Mouse (Mus musculus) left cerebral cortex, adult 8-10 months (tissue): ENCODE results near the gene Dad1. TPM values are rescaled to one million over a fixed set of nuclear protein-coding genes. Genes with fewer than 3 reads are reported as not detected.

Source experiments
- DNase-seq, 2 experiments: peaks; one replicate each; pipeline ENCODE4 v3.0.0; 2022; ENCODE audit warnings: low spot score in 2 of 2
- total RNA-seq, 4 experiments: library from RNA; stranded (reverse); gene quantifications; 2 replicates each; pipeline ENCODE4 v1.2.4; 2022

Dad1 gene
- 100 to 1,000 TPM; 107 to 115 (median 113) TPM for total RNA-seq

- DNase-seq, result peak; percentile 96 to 98
These were observed at the start of gene Dad1, which contains the start of gene Abhd4 for GRCm38 (mm10) chr14:54253741-54254291. Dad1 (minus strand) TSS chr14:54254104. Abhd4 (plus strand) TSS chr14:54254188.

GRCm38 (mm10) chr14:54300676-54301075, 46.8 kb upstream of the Dad1 start:
- no peak for DNase-seq

- DNase-seq, result no peak
These were observed 46.2 kb upstream of the Dad1 start for GRCm38 (mm10) chr14:54300136-54300535.

GRCm38 (mm10) chr14:54284839-54285238, 30.9 kb upstream of the Dad1 start, which contains the start of gene Olfr49:
Olfr49 (minus strand) TSS chr14:54284939.
- DNase-seq, result no peak

GRCm38 (mm10) chr14:54276446-54276845, 22.5 kb upstream of the Dad1 start:
- DNase-seq, result no peak

- no peak for DNase-seq
These were observed 18.8 kb upstream of the Dad1 start for GRCm38 (mm10) chr14:54272696-54273095.

- no peak for DNase-seq
These were observed 18.2 kb upstream of the Dad1 start for GRCm38 (mm10) chr14:54271976-54272606.

- no peak for DNase-seq
These were observed 16.5 kb upstream of the Dad1 start for GRCm38 (mm10) chr14:54270413-54270812.

GRCm38 (mm10) chr14:54269566-54269965, 15.7 kb upstream of the Dad1 start:
- no peak for DNase-seq

GRCm38 (mm10) chr14:54267966-54268365, 14.1 kb upstream of the Dad1 start:
- DNase-seq, result no peak

GRCm38 (mm10) chr14:54265951-54266350, 12.0 kb upstream of the Dad1 start:
- no peak for DNase-seq

- no peak for DNase-seq
These were observed 11.2 kb upstream of the Dad1 start for GRCm38 (mm10) chr14:54265093-54265492.

GRCm38 (mm10) chr14:54264231-54264630, 10.3 kb upstream of the Dad1 start:
- no peak for DNase-seq

- no peak for DNase-seq
These were observed 9.2 kb upstream of the Dad1 start for GRCm38 (mm10) chr14:54263099-54263498.

GRCm38 (mm10) chr14:54262622-54263021, 8.7 kb upstream of the Dad1 start:
- DNase-seq, result no peak

- no peak for DNase-seq
These were observed 7.5 kb upstream of the Dad1 start for GRCm38 (mm10) chr14:54261386-54261785.

GRCm38 (mm10) chr14:54260196-54260595, 6.3 kb upstream of the Dad1 start:
- DNase-seq, result no peak

GRCm38 (mm10) chr14:54259722-54260085, 5.8 kb upstream of the Dad1 start:
- no peak for DNase-seq

GRCm38 (mm10) chr14:54259003-54259721, 5.3 kb upstream of the Dad1 start:
- DNase-seq, result peak; percentile 65 to 76

- no peak for DNase-seq
These were observed 4.3 kb upstream of the Dad1 start for GRCm38 (mm10) chr14:54258131-54258670.

GRCm38 (mm10) chr14:54254670-54255202, 832 bp upstream of the Dad1 start:
- DNase-seq, result no peak

GRCm38 (mm10) chr14:54250122-54250521, 3.8 kb downstream of the Dad1 start:
- no peak for DNase-seq
